Mouse (Mus musculus) liver, adult 2 months (tissue): ENCODE measurements around the gene Unc5c. TPM values are rescaled to one million over a fixed set of nuclear protein-coding genes. Genes with fewer than 3 reads are reported as not detected.
A peak's percentile ranks its signal among the peaks of the same experiment; 100 is the strongest.

Experiments
- DNase-seq: peaks from one replicate; pipeline ENCODE4 v3.0.0-alpha.2; 2011; ENCODE audit warnings: low read depth, low spot score; ENCODE audit errors: extremely low read depth
- H3K27ac ChIP-seq: fragments of 200-500 bp; replicated peaks from 2 replicates; pipeline ENCODE4 v1.5.1; 2012; ENCODE audit warnings: low read depth, mild to moderate bottlenecking, control low read depth, inconsistent platforms, low read length; ENCODE audit not compliant: insufficient read depth
- H3K27me3 ChIP-seq: fragments of 200-500 bp; 2 replicates; pipeline ENCODE4 v1.6.1; 2012; ENCODE audit warnings: mild to moderate bottlenecking, moderate library complexity, low read length, inconsistent platforms; ENCODE audit not compliant: control insufficient read depth, insufficient read depth
- H3K36me3 ChIP-seq: fragments of 200-500 bp; 2 replicates; pipeline ENCODE4 v1.6.1; 2012; ENCODE audit warnings: low read length, inconsistent platforms; ENCODE audit not compliant: control insufficient read depth, insufficient read depth
- H3K4me1 ChIP-seq: fragments of 200-500 bp; 2 replicates; pipeline ENCODE4 v1.6.1; 2011; ENCODE audit warnings: low read length; ENCODE audit not compliant: control insufficient read depth, insufficient read depth
- H3K4me3 ChIP-seq: fragments of 200-500 bp; 2 replicates; pipeline ENCODE4 v1.5.1; 2011; ENCODE audit warnings: low read depth, mild to moderate bottlenecking, control low read depth, low read length, moderate library complexity; ENCODE audit not compliant: insufficient read depth
- H3K79me2 ChIP-seq: fragments of 200-500 bp; 2 replicates; pipeline ENCODE4 v1.6.1; 2012; ENCODE audit warnings: inconsistent platforms, mild to moderate bottlenecking, low read length, moderate library complexity; ENCODE audit not compliant: control insufficient read depth, insufficient read depth
- H3K9ac ChIP-seq: fragments of 200-500 bp; 2 replicates; pipeline ENCODE4 v1.6.1; 2012; ENCODE audit warnings: low read depth, mild to moderate bottlenecking, control low read depth, inconsistent platforms, low read length
- CTCF ChIP-seq: fragments of 200-500 bp; IDR thresholded peaks from 2 replicates; pipeline ENCODE4 v1.5.1; 2011; ENCODE audit warnings: low read depth, low read length, control low read depth
- POLR2A ChIP-seq: fragments of 200-500 bp; IDR thresholded peaks from 2 replicates; pipeline ENCODE4 v1.6.1; 2011; ENCODE audit warnings: low read length, control low read depth; ENCODE audit not compliant: insufficient read depth; ENCODE audit errors: extremely low read depth
- WGBS: fragments of 180-500 bp; shearing (Covaris S2); methylation state at CpG from one replicate; pipeline ENCODE4 v1.1.7; 2018; 5-methylcytosine and 5-hydroxymethylcytosine counted together
- polyA plus RNA-seq: library from polyadenylated mRNA; depleted of rRNA; stranded (reverse); fragments of >200 nt; gene quantifications from 2 replicates; pipeline ENCODE4 v1.2.3, GENCODE M21; 2012
- total RNA-seq: library from RNA; depleted of rRNA; stranded (reverse); fragments of >200 nt; gene quantifications from 2 replicates; pipeline ENCODE4 v1.2.3, GENCODE M21; 2014

Gene Unc5c
- total and polyA plus RNA-seq, 2 experiments: not detected

- H3K27me3 ChIP-seq: no peaks in the 10 kb centered on the region
- H3K4me1 ChIP-seq: no peaks in the 10 kb centered on the region; the same call in 1 of the 2 replicates
- no peak overlapping the region for H3K27ac ChIP-seq
- TF ChIP-seq CTCF: no peak
- TF ChIP-seq POLR2A: no peak
- DNase-seq: no peak
- H3K4me3 ChIP-seq: no peak overlapping the region
- no peaks in the 10 kb centered on the region for H3K79me2 ChIP-seq
- no peaks in the 10 kb centered on the region for H3K36me3 ChIP-seq
- no peak overlapping the region for H3K9ac ChIP-seq
- WGBS: 78% methylated on average over 8 of the region's 8 CpGs
Measured at GRCm38 (mm10) chr3:141778411-141778919, 313.4 kb downstream of the Unc5c start.

GRCm38 (mm10) chr3:141779186-141779585 is 314.2 kb downstream of the Unc5c start:
- Histone ChIP-seq H3K4me1 (no peaks in the 10 kb centered on the region; the same call in 1 of the 2 replicates), H3K79me2 (no peaks in the 10 kb centered on the region), H3K4me3 (no peak overlapping the region), H3K9ac (no peak overlapping the region), H3K27ac (no peak overlapping the region), H3K27me3 (no peaks in the 10 kb centered on the region), H3K36me3 (no peaks in the 10 kb centered on the region)
- DNase-seq: peak; percentile 41
- TF ChIP-seq POLR2A: no peak
- no peak for TF ChIP-seq CTCF
- 10% methylated on average over 3 of the region's 3 CpGs for WGBS

- TF ChIP-seq CTCF (no peak), POLR2A (no peak)
- no peak overlapping the region for H3K9ac ChIP-seq
- no peaks in the 10 kb centered on the region for H3K27me3 ChIP-seq
- no peak for DNase-seq
- no peaks in the 10 kb centered on the region for H3K79me2 ChIP-seq
- H3K4me1 ChIP-seq: no peaks in the 10 kb centered on the region; the same call in 1 of the 2 replicates
- H3K4me3 ChIP-seq: no peak overlapping the region
- H3K36me3 ChIP-seq: no peaks in the 10 kb centered on the region
- no peak overlapping the region for H3K27ac ChIP-seq
- 76% methylated on average over 4 of the region's 4 CpGs for WGBS
Measured at GRCm38 (mm10) chr3:141782553-141782952, 317.5 kb downstream of the Unc5c start.

- no peak overlapping the region for H3K9ac ChIP-seq
- no peaks in the 10 kb centered on the region for H3K27me3 ChIP-seq
- no peak overlapping the region for H3K4me3 ChIP-seq
- H3K36me3 ChIP-seq: no peaks in the 10 kb centered on the region
- no peaks in the 10 kb centered on the region for H3K4me1 ChIP-seq
- no peak for TF ChIP-seq CTCF
- TF ChIP-seq POLR2A: no peak
- H3K79me2 ChIP-seq: no peaks in the 10 kb centered on the region
- WGBS: 84% methylated on average over 8 of the region's 8 CpGs
- no peak overlapping the region for H3K27ac ChIP-seq
- DNase-seq: no peak
Measured at GRCm38 (mm10) chr3:141791026-141791780, 326.2 kb downstream of the Unc5c start.

GRCm38 (mm10) chr3:141792106-141792505 is 327.1 kb downstream of the Unc5c start:
- Histone ChIP-seq H3K27ac (no peak overlapping the region), H3K27me3 (no peaks in the 10 kb centered on the region), H3K79me2 (no peaks in the 10 kb centered on the region), H3K4me3 (no peak overlapping the region), H3K9ac (no peak overlapping the region), H3K36me3 (no peaks in the 10 kb centered on the region), H3K4me1 (no peaks in the 10 kb centered on the region)
- TF ChIP-seq CTCF (no peak), POLR2A (no peak)
- no peak for DNase-seq
- 93% methylated on average over 1 of the region's 1 CpGs for WGBS

- TF ChIP-seq POLR2A: no peak
- no peak for TF ChIP-seq CTCF
- no peaks in the 10 kb centered on the region for H3K36me3 ChIP-seq
- no peaks in the 10 kb centered on the region for H3K27me3 ChIP-seq
- no peak overlapping the region for H3K27ac ChIP-seq
- H3K4me1 ChIP-seq: no peaks in the 10 kb centered on the region
- no peak overlapping the region for H3K4me3 ChIP-seq
- 74% methylated on average over 2 of the region's 2 CpGs for WGBS
- no peak overlapping the region for H3K9ac ChIP-seq
- H3K79me2 ChIP-seq: no peaks in the 10 kb centered on the region
- no peak for DNase-seq
Measured at GRCm38 (mm10) chr3:141793755-141794154, 328.7 kb downstream of the Unc5c start.
